Mouse (Mus musculus) limb, embryonic 14.5 days (tissue): Measurements from ENCODE around the gene C530025M09Rik. TPM values are rescaled to one million over a fixed set of nuclear protein-coding genes. Genes with fewer than 3 reads are reported as not detected.

ENCODE experiments used
- ATAC-seq: fragments of 200-750 bp; cut with Nextera tagmentation; 2 replicates; pipeline ENCODE4 v1.8.0; 2017; ENCODE audit warnings: low read depth, moderate number of reproducible peaks, moderate TSS enrichment; ENCODE audit not compliant: low FRiP score
- DNase-seq: peaks from one replicate; pipeline ENCODE4 v3.0.0-alpha.2; 2015; ENCODE audit warnings: low spot score
- H3K27ac ChIP-seq: fragments of 300-500 bp; sonication (generic); replicated peaks from 2 replicates; pipeline ENCODE4 v1.5.1; 2014; ENCODE audit warnings: low read depth, mild to moderate bottlenecking, low read length, moderate library complexity, mixed read lengths
- H3K27me3 ChIP-seq: fragments of 300-500 bp; sonication (generic); 2 replicates; pipeline ENCODE4 v1.6.1; 2014; ENCODE audit warnings: low read length, mixed read lengths; ENCODE audit not compliant: control insufficient read depth, insufficient read depth
- H3K36me3 ChIP-seq: fragments of 300-500 bp; sonication (generic); 2 replicates; pipeline ENCODE4 v1.6.1; 2014; ENCODE audit warnings: mild to moderate bottlenecking, low read length, moderate library complexity, mixed read lengths; ENCODE audit not compliant: control insufficient read depth, insufficient read depth
- H3K4me1 ChIP-seq: fragments of 300-500 bp; sonication (generic); 2 replicates; pipeline ENCODE4 v1.6.1; 2014; ENCODE audit warnings: antibody characterized with exemption, low read length, mixed read lengths; ENCODE audit not compliant: control insufficient read depth, insufficient read depth
- H3K4me2 ChIP-seq: fragments of 300-500 bp; sonication (generic); replicated peaks from 2 replicates; pipeline ENCODE4 v1.6.1; 2014; ENCODE audit warnings: low read depth, mild to moderate bottlenecking, low read length, moderate library complexity; ENCODE audit not compliant: severe bottlenecking
- H3K4me3 ChIP-seq: fragments of 300-500 bp; sonication (generic); replicated peaks from 2 replicates; pipeline ENCODE4 v1.5.1; 2014; ENCODE audit warnings: low read length
- H3K9ac ChIP-seq: fragments of 300-500 bp; sonication (generic); 2 replicates; pipeline ENCODE4 v1.6.1; 2014; ENCODE audit warnings: mild to moderate bottlenecking, low read depth, low read length, moderate library complexity; ENCODE audit not compliant: severe bottlenecking
- H3K9me3 ChIP-seq: fragments of 300-500 bp; sonication (generic); 2 replicates; pipeline ENCODE4 v1.6.1; 2016; ENCODE audit warnings: low read length; ENCODE audit not compliant: control insufficient read depth
- POLR2A ChIP-seq: fragments of 200-500 bp; IDR thresholded peaks from 2 replicates; pipeline ENCODE4 v1.8.0; 2012; ENCODE audit warnings: inconsistent platforms, mild to moderate bottlenecking, moderate library complexity, borderline replicate concordance; ENCODE audit not compliant: insufficient read depth, insufficient read length; ENCODE audit errors: extremely low read depth
- WGBS: fragments of 180-500 bp; shearing (Covaris S2); extraction: QIAGEN DNeasy Blood & Tissue Kit; methylation state at CpG from one replicate; pipeline ENCODE4 v1.1.7; 2014; 5-methylcytosine and 5-hydroxymethylcytosine counted together
- polyA plus RNA-seq, 2 experiments: library from polyadenylated mRNA; depleted of rRNA in 1 of 2; stranded (reverse) in 1 of 2; unstranded in 1 of 2; fragments of >200 nt; fragmentation: Nextera tagmentation in 1 of 2; extraction: Ambion mirVana in 1 of 2; gene quantifications; 2 replicates each; pipeline versions ENCODE4 v1.2.1 to v1.2.3; 2012 to 2014

Gene C530025M09Rik
- polyA plus RNA-seq, 2 experiments = not detected

DNA sequence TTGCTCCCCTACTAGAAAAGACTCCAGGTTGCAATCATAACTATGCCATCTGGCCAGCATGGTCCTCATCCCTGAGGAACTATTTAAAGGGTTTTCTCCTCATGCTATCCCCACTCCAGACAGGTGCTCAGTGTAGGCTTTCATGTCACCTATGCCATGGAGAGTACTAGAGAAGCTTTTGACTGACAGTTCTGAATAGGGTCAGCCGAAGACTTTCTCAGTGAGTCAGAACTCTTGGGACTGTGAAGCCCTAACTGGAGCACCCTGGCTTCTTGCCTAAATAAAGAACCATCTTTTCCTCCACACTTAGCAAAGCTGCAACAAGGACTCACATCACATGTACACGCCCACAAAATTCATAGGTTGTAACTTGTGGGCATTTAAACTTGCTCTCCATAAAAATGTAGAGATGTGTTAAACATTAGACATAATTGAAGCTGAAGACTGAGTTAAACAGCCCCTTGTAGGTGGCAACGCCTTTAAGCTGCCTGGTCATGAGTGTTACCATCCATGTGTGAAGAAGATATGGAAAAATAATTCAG lies 26.3 kb downstream of the C530025M09Rik start:
- WGBS = 86% methylated on average over 3 of the region's 3 CpGs
- Histone ChIP-seq H3K4me2 (no peak overlapping the region), H3K27me3 (no peaks in the 10 kb centered on the region), H3K4me3 (no peak overlapping the region), H3K4me1 (no peaks in the 10 kb centered on the region), H3K36me3 (no peaks in the 10 kb centered on the region), H3K27ac (no peak overlapping the region), H3K9me3 (no peaks in the 10 kb centered on the region), H3K9ac (no peak overlapping the region)
- TF ChIP-seq POLR2A = no peak
- ATAC-seq (no peak), DNase-seq (no peak)

DNA sequence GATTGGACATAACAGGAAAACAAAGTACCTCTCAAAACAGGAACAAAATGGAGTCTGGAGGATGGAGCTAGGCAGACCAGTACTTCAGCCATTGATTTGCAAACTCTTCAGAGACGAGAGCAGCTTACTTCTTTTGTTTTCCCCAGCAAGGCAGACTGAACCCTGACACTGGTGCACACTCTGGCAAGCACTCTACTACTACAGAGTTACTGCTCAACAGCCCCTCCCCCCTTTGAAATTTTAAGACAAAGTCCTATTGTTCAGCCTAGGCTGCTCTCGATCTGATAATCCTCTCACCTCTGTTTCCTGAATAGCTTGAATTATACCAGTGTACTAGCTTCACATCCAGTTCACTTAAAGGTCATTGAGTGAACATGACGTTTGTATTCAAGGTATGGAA lies 32.4 kb downstream of the C530025M09Rik start:
- Histone ChIP-seq H3K9me3 (no peaks in the 10 kb centered on the region), H3K4me2 (no peak overlapping the region), H3K4me1 (no peaks in the 10 kb centered on the region), H3K27ac (no peak overlapping the region), H3K9ac (no peak overlapping the region), H3K27me3 (no peaks in the 10 kb centered on the region), H3K36me3 (no peaks in the 10 kb centered on the region), H3K4me3 (no peak overlapping the region)
- DNase-seq (no peak), ATAC-seq (no peak)
- WGBS = 36% methylated on average over 3 of the region's 3 CpGs
- no peak for TF ChIP-seq POLR2A

Other genes starting within 250 kb of the C530025M09Rik start
- 5.5 and 5.7 TPM in 2 replicates for gene Syndig1, start 2.0 kb downstream of the C530025M09Rik start, polyA plus RNA-seq (2012; rRNA removed)
- 8.1 and 9.3 TPM in 2 replicates for gene Syndig1, start 2.0 kb downstream of the C530025M09Rik start, polyA plus RNA-seq (2014; fragmentation: Nextera tagmentation; extraction: Ambion mirVana)